Mouse (Mus musculus) embryonic facial prominence, embryonic 14.5 days (tissue): Measurements from ENCODE around the gene 4930451I11Rik. TPM values are rescaled to one million over a fixed set of nuclear protein-coding genes. Genes with fewer than 3 reads are reported as not detected.

Experiments used
- ATAC-seq: fragments of 200-750 bp; cut with Nextera tagmentation; 2 replicates; pipeline ENCODE4 v1.8.0; 2017; ENCODE audit warnings: low read depth, moderate number of reproducible peaks, moderate TSS enrichment
- DNase-seq: peaks from one replicate; pipeline ENCODE4 v3.0.0-alpha.2; 2015; ENCODE audit warnings: low spot score
- H3K27ac ChIP-seq: fragments of 300-500 bp; sonication (generic); replicated peaks from 2 replicates; pipeline ENCODE4 v1.5.1; 2014; ENCODE audit warnings: low read depth, mild to moderate bottlenecking, low read length, moderate library complexity
- H3K27me3 ChIP-seq: fragments of 300-500 bp; sonication (generic); replicated peaks from 2 replicates; pipeline ENCODE4 v1.6.1; 2014; ENCODE audit warnings: low read length; ENCODE audit not compliant: control insufficient read depth, insufficient read depth
- H3K36me3 ChIP-seq: fragments of 300-500 bp; sonication (generic); 2 replicates; pipeline ENCODE4 v1.6.1; 2014; ENCODE audit warnings: low read length, mixed read lengths; ENCODE audit not compliant: control insufficient read depth, insufficient read depth
- H3K4me1 ChIP-seq: fragments of 300-500 bp; sonication (generic); 2 replicates; pipeline ENCODE4 v1.6.1; 2014; ENCODE audit warnings: antibody characterized with exemption, low read length; ENCODE audit not compliant: control insufficient read depth, insufficient read depth
- H3K4me2 ChIP-seq: fragments of 300-500 bp; sonication (generic); 2 replicates; pipeline ENCODE4 v1.6.1; 2014; ENCODE audit warnings: low read depth, mild to moderate bottlenecking, low read length, moderate library complexity, mixed read lengths
- H3K4me3 ChIP-seq: fragments of 300-500 bp; sonication (generic); 2 replicates; pipeline ENCODE4 v1.5.1; 2014; ENCODE audit warnings: low read depth, mild to moderate bottlenecking, low read length
- H3K9ac ChIP-seq: fragments of 300-500 bp; sonication (generic); 2 replicates; pipeline ENCODE4 v1.6.1; 2014; ENCODE audit warnings: low read depth, mild to moderate bottlenecking, low read length, moderate library complexity, mixed read lengths
- H3K9me3 ChIP-seq: fragments of 300-500 bp; sonication (generic); 2 replicates; pipeline ENCODE4 v1.6.1; 2016; ENCODE audit warnings: low read length; ENCODE audit not compliant: control insufficient read depth
- WGBS: fragments of 180-500 bp; shearing (Covaris S2); extraction: QIAGEN DNeasy Blood & Tissue Kit; methylation state at CpG from one replicate; pipeline ENCODE4 v1.1.7; 2014; 5-methylcytosine and 5-hydroxymethylcytosine counted together
- polyA plus RNA-seq: library from polyadenylated mRNA; unstranded; fragments of >200 nt; fragmentation: Nextera tagmentation; extraction: Ambion mirVana; gene quantifications from 2 replicates; pipeline ENCODE4 v1.2.1, GENCODE M21; 2014

The 4930451I11Rik gene
- polyA plus RNA-seq, 1 experiment from 2014 or later: not detected

DNA sequence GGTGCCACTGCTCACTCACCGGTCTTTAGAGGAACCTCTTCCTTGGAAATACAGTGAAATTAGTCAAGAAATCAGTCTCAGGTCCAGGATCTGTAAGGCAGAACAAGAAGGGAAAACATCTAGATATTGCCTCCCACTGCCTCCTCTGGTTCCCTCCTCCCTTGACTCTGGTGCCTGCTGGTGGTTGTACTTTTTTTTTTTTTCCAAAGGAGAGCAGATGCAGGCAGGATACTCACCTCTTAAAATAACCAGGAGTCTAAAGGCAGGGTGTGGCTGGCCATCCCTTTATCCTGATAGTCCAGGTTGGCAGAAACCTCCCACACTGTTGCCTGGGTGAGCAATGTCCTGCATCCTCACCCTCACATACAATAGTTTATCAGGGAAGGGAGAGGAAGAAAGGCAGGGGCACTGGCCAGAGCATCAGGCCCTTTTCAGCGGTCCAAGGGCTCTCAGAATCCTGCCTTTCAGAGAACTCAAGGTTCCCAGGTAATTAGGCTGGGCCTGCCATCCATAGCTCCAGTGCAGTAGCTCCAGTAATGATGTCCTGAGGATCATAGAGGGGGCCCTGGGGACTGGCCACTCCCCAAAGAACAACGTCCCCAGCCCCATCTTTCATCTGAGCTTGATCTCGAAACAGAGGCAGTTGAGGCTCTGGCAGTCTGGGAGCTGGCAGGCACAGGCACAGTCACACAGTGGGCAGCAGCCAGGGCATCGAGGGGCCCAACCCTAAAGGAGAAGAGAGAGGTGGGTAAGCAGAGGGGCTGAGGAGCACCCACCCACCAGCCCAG, 31.0 kb downstream of the 4930451I11Rik start:
- DNase-seq: no peak
- Histone ChIP-seq H3K4me2 (peak overlapping the region; percentile 82), H3K27me3 (no peaks in the 10 kb centered on the region), H3K36me3 (peaks cover 32% of the 10 kb centered on the region), H3K27ac (peak overlapping the region; percentile 99), H3K9me3 (no peaks in the 10 kb centered on the region), H3K9ac (peak overlapping the region; percentile 84), H3K4me3 (peak overlapping the region; percentile 88), H3K4me1 (peaks cover 11% of the 10 kb centered on the region)
- ATAC-seq: no peak
- 52% methylated on average over 5 of the region's 5 CpGs for WGBS

GRCm38 (mm10) chr7:126799468-126800268, 31.8 kb downstream of the 4930451I11Rik start:
- DNase-seq (no peak), ATAC-seq (peak; percentile 92)
- Histone ChIP-seq H3K4me1 (peaks cover 11% of the 10 kb centered on the region), H3K4me3 (peak overlapping the region; percentile 88), H3K9ac (peak overlapping the region; percentile 84), H3K36me3 (peaks cover 38% of the 10 kb centered on the region), H3K27me3 (no peaks in the 10 kb centered on the region), H3K4me2 (peak overlapping the region; percentile 82), H3K9me3 (no peaks in the 10 kb centered on the region), H3K27ac (peak overlapping the region; percentile 99)
- WGBS: under 1% methylated on average over 36 of the region's 38 CpGs

DNA sequence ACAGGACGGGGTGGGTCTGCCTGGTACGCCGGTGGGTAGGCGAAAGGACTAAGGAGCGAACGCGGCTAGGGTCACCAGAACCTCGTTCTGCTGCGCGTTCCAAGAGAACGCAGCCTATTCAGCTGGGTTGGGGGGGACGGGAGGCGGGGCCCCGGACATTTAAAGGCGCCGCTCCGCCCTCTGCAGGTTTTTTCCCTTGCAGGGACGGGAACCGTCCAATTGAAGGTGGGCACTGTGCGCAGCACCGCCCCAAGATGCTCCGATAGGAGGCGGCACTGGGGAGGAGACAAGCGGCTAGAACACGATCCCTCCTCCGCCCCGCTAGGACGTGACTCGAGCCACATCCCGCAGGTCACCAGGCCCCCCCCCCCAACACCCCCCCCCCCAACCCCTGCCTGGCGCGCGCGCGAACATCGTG, 32.4 kb downstream of the 4930451I11Rik start:
- Histone ChIP-seq H3K27ac (peak overlapping the region; percentile 99), H3K4me1 (peaks cover 11% of the 10 kb centered on the region), H3K9me3 (no peaks in the 10 kb centered on the region), H3K27me3 (no peaks in the 10 kb centered on the region), H3K36me3 (peaks cover 39% of the 10 kb centered on the region), H3K4me3 (peak overlapping the region; percentile 88), H3K9ac (peak overlapping the region; percentile 84), H3K4me2 (peak overlapping the region; percentile 82)
- DNase-seq: peak; percentile 99
- peak; percentile 97 for ATAC-seq
- WGBS: 2% methylated on average over 10 of the region's 36 CpGs

- Histone ChIP-seq H3K36me3 (peaks cover 38% of the 10 kb centered on the region), H3K9me3 (no peaks in the 10 kb centered on the region), H3K4me1 (peaks cover 11% of the 10 kb centered on the region), H3K4me3 (peak overlapping the region; percentile 88), H3K9ac (peak overlapping the region; percentile 81), H3K27ac (peak overlapping the region; percentile 93), H3K4me2 (peak overlapping the region; percentile 82), H3K27me3 (no peaks in the 10 kb centered on the region)
- DNase-seq (no peak), ATAC-seq (no peak)
- WGBS: under 1% methylated on average over 40 of the region's 40 CpGs
Measured at GRCm38 (mm10) chr7:126798127-126799049, 33.1 kb downstream of the 4930451I11Rik start.

DNA sequence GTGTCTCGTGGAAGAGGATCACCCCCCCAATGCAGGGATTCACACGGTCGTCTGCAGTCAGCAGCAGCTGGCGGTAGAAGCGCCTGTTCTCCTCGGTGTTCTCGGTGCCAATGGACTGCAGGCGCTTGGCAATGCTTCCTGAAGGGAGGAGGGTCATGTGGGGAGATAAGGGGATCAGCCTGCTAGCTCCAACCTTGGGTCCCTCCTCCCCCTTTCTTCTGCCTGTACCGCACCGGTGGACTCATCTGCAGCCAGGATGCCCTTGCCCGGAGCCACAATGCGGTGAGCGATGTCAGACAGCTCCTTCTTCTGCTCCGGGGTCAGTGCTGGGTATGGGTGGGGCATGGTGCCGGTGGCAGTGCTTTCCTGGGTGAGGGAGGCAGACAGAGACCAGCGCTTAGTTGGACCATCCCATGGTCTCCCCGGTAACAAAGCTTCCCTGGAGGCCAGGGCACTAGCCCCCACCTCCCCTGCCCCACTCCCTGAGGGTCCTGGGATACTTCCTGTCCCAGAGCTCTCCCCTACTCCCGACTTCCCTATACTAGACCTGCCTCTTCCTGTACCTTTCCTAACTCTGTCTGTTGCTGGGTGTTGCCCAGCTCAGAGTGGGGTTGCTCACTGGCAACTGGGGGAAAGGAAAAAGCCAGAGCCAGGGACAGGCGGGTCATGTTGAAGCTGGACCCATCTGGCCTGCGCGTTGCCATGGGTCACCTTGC, 33.9 kb downstream of the 4930451I11Rik start, which contains the start of gene Fam57b:
Gene Fam57b, plus strand, starts transcription at position 258 of the 716 bp plus-strand sequence.
- Histone ChIP-seq H3K4me1 (peaks cover 11% of the 10 kb centered on the region), H3K36me3 (peaks cover 38% of the 10 kb centered on the region), H3K27ac (peak within 1 kb of the TSS; percentile 93), H3K27me3 (no peaks in the 10 kb centered on the region), H3K4me3 (peak within 1 kb of the TSS; percentile 88), H3K9me3 (no peaks in the 10 kb centered on the region), H3K4me2 (peak within 1 kb of the TSS; percentile 82), H3K9ac (peak within 1 kb of the TSS; percentile 81)
- WGBS: 21% methylated on average over 17 of the region's 21 CpGs
- ATAC-seq: no peak
- peak; percentile 13 for DNase-seq

DNA sequence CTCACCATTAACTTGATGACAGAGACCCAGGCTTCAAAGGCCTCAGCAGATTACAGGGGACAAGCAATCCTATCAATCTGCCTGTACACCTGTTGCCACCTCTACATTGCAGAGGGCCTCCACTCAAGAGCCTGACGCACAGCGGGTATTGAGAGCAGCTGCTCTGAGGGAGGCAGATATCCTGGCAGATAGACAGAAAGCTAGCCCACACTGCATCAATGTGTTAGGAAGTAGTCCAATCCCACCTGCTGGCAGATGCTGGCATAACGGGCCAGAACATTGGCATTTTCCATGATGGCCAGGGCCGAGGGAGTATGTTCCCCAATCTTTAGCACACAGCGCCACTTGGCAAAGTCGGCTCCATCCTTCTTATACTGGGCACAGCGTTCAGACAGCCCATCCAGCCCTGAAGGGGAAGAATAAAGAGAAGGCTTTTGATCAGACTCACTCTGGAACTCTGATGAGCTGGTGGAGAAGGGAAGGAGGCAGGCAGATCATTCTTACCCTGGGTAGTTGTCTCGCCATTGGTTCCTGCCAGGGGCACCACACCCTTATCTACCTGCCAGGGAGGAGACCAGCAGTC, 35.0 kb downstream of the 4930451I11Rik start:
- H3K27ac ChIP-seq: no peak overlapping the region
- peaks cover 11% of the 10 kb centered on the region for H3K4me1 ChIP-seq
- peak overlapping the region; percentile 82 for H3K4me2 ChIP-seq
- peak; percentile 34 for DNase-seq
- no peaks in the 10 kb centered on the region for H3K27me3 ChIP-seq
- 0 out of 2 replicates have a peak overlapping the region, but pooled peaks have one; percentile 81 for H3K9ac ChIP-seq
- 0 out of 2 replicates have a peak overlapping the region, but pooled peaks have one; percentile 88 for H3K4me3 ChIP-seq
- peaks cover 38% of the 10 kb centered on the region for H3K36me3 ChIP-seq
- no peak for ATAC-seq
- WGBS: 72% methylated on average over 8 of the region's 8 CpGs
- H3K9me3 ChIP-seq: no peaks in the 10 kb centered on the region

DNA sequence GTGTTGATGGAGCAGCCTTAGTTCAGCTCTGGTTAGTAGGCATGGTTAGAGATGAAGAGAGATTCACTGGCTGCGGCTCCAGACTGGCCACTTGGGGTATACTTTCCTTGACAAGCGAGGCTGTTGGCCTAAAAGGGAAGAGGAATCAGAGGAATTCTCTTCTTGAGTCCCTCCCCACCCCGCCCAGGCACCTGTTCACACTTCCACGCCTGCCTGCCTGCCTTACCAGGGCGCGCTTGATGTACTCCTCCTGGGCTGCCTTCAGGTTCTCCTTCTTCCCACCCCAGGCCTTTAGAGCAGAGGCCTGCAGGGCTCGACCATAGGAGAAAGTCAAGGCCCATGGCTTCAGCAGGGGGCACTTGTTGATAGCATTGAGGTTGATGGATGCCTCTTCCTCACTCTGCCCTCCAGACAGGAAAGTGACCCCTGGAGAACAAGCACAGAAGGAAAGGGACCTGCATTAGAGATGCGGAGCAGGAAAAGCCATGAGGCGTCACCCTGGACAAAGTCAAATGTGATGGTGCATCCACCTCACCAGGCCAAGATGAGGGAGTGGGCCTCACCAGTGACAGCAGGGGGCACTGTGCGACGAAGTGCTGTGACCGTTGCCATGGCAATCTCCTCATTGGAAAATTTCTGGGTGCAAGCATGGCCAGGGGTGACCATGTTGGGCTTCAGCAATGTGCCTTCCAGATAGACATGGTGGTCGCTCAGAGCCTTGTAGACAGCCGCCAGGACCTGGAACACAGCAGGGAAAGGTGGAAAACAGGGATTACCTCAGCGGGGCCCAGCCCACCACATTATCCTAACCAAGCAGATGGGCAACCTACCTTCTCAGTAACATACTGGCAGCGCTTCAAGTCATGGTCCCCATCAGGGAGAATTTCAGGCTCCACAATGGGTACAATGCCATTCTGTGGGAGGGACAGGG, 35.8 kb downstream of the 4930451I11Rik start:
- H3K4me1 ChIP-seq: peaks cover 16% of the 10 kb centered on the region
- H3K27ac ChIP-seq: no peak overlapping the region
- no peaks in the 10 kb centered on the region for H3K27me3 ChIP-seq
- H3K4me3 ChIP-seq: no peak overlapping the region
- DNase-seq: no peak
- no peak for ATAC-seq
- no peak overlapping the region for H3K9ac ChIP-seq
- peaks cover 38% of the 10 kb centered on the region for H3K36me3 ChIP-seq
- H3K4me2 ChIP-seq: no peak overlapping the region
- no peaks in the 10 kb centered on the region for H3K9me3 ChIP-seq
- WGBS: 85% methylated on average over 16 of the region's 16 CpGs
